Mouse (Mus musculus) cortical plate, adult 2 months (tissue): ENCODE data around the gene Htatip2.

Source experiments
- CTCF ChIP-seq: fragments of 200-500 bp; IDR thresholded peaks from 2 replicates; pipeline ENCODE4 v1.5.1; 2011; ENCODE audit warnings: mild to moderate bottlenecking, control low read depth, low read length; ENCODE audit not compliant: insufficient read depth; ENCODE audit errors: extremely low read depth
- POLR2A ChIP-seq: fragments of 200-500 bp; IDR thresholded peaks from 2 replicates; pipeline ENCODE4 v1.6.1; 2011; ENCODE audit warnings: mild to moderate bottlenecking, low read length, control low read depth; ENCODE audit not compliant: insufficient read depth; ENCODE audit errors: extremely low read depth

DNA sequence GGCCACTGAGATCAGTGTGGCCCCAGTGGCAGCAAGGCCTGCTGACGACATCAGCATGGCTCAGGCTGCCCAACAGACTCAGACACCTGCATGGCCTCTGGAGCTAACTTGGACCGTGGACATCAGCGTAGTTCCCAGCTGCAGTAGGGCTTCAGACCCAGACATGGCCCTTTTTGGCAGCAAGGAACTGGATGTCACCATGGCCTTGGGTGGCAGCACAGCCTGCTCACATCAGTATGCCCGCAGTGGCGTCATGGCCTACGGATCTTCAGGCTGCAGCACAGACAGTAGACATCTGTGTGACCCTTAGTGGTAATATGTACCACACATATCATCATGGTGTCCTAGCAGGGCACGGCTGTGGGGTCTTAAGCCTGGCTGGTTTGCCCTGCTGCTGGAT is 26.2 kb downstream of the Htatip2 start:
- TF ChIP-seq POLR2A: no peak
- no peak for TF ChIP-seq CTCF
